Mouse (Mus musculus): ENCODE results near the gene Rbm41. TPM values are rescaled to one million over a fixed set of nuclear protein-coding genes. Genes with fewer than 3 reads are reported as not detected.

Gene Rbm41
- polyA plus RNA-seq (2015; fragmentation: Nextera tagmentation; extraction: Ambion mirVana) = 5.0 TPM in 2 replicates

- 20% methylated on average over 25 of the region's 25 CpGs for WGBS
- Histone ChIP-seq H3K9ac (ENCODE audit: low read depth, low read length) (peak within 1 kb of the TSS; percentile 67), H3K27me3 (ENCODE audit: control insufficient read depth, insufficient read depth, low read depth, low read length) (no peaks in the 10 kb centered on the region)
Observed at GRCm38 (mm10) chrX:139997740-139998690, at the start of gene Rbm41. Gene Rbm41 (minus strand): TSS chrX:139998595.

DNA sequence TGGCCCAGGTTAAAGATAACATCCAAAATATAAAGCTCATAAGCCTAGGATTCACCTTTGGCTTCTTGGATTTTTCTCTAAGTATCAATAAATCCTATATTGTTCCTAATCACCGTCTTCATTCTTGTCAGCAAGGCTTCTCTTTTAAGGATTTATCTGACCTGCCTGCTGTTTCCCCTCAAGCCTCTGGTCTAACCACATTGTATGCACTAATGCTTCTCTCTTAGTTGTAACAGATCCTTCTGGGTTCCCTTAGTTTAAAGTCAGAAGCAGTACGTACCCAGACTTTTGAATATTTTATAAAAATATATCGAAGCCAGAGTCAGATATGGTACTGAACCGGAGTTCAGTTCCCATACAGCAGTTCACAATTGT lies 283 bp upstream of the Rbm41 start:
- Histone ChIP-seq H3K9ac (ENCODE audit: low read depth, low read length) (no peak overlapping the region; the same call in 1 of the 2 replicates), H3K9me3 (replicated peaks; ENCODE audit: control insufficient read depth, low read length, poor library complexity, severe bottlenecking) (no peaks in the 10 kb centered on the region), H3K27me3 (ENCODE audit: control insufficient read depth, insufficient read depth, low read depth, low read length) (no peaks in the 10 kb centered on the region), H3K4me1 (ENCODE audit: control insufficient read depth, insufficient read depth, low read length) (no peaks in the 10 kb centered on the region; the same call in 1 of the 2 replicates), H3K27ac (ENCODE audit: low read length) (no peak overlapping the region), H3K4me3 (ENCODE audit: low read depth, low read length) (peak overlapping the region; percentile 60; the same call in 1 of the 2 replicates), H3K36me3 (ENCODE audit: control insufficient read depth, insufficient read depth, low read length) (no peaks in the 10 kb centered on the region), H3K4me2 (ENCODE audit: low read length) (peak overlapping the region; percentile 20)
- ATAC-seq = peak; percentile 67
- WGBS = 83% methylated on average over 4 of the region's 4 CpGs

More at GRCm38 (mm10) chrX:139997740-139998690, at the start of gene Rbm41:
- ATAC-seq = peak; percentile 98
- Histone ChIP-seq H3K9me3 (replicated peaks; ENCODE audit: control insufficient read depth, low read length, poor library complexity, severe bottlenecking) (no peaks in the 10 kb centered on the region), H3K27ac (ENCODE audit: low read length) (peak within 1 kb of the TSS; percentile 54), H3K4me3 (ENCODE audit: low read depth, low read length) (peak within 1 kb of the TSS; percentile 60), H3K4me2 (ENCODE audit: low read length) (peak within 1 kb of the TSS; percentile 53), H3K4me1 (ENCODE audit: control insufficient read depth, insufficient read depth, low read length) (no peaks in the 10 kb centered on the region; the same call in 1 of the 2 replicates), H3K36me3 (ENCODE audit: control insufficient read depth, insufficient read depth, low read length) (no peaks in the 10 kb centered on the region)

- H3K4me2 ChIP-seq (ENCODE audit: low read length) = no peak overlapping the region
- no peak overlapping the region for H3K9ac ChIP-seq (ENCODE audit: low read depth, low read length)
- H3K36me3 ChIP-seq (ENCODE audit: control insufficient read depth, insufficient read depth, low read length) = no peaks in the 10 kb centered on the region
- no peaks in the 10 kb centered on the region for H3K9me3 ChIP-seq (replicated peaks; ENCODE audit: control insufficient read depth, low read length, poor library complexity, severe bottlenecking)
- no peaks in the 10 kb centered on the region for H3K4me1 ChIP-seq (ENCODE audit: control insufficient read depth, insufficient read depth, low read length)
- no peak overlapping the region for H3K27ac ChIP-seq (ENCODE audit: low read length)
- H3K27me3 ChIP-seq (ENCODE audit: control insufficient read depth, insufficient read depth, low read depth, low read length) = no peaks in the 10 kb centered on the region; the same call in 1 of the 2 replicates
- ATAC-seq = no peak
- H3K4me3 ChIP-seq (ENCODE audit: low read depth, low read length) = no peak overlapping the region
- WGBS = 86% methylated on average over 5 of the region's 5 CpGs
Observed at GRCm38 (mm10) chrX:139982115-139982514, 16.3 kb downstream of the Rbm41 start.

DNA sequence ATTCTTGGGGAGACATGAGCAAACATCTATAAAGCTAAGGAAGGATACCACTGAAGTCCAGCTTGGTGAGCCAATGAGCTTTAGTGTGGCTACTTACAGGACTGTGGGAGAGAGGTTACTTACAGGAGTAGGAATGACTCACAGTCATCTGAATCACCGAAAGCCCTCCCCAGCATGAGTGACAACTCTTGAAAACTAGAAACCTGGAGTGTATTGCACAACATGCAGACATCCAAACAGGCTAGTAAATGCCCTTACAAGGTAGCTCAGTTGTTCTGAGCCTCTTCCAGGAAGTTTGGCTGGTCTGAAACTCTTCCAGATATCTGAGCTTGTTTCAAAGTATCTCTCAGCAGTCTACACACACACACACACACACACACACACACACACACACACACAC lies 64.9 kb downstream of the Rbm41 start:
- H3K9ac ChIP-seq (ENCODE audit: low read depth, low read length) = no peak overlapping the region
- H3K4me2 ChIP-seq (ENCODE audit: low read length) = no peak overlapping the region
- H3K4me1 ChIP-seq (ENCODE audit: control insufficient read depth, insufficient read depth, low read length) = no peaks in the 10 kb centered on the region
- ATAC-seq = no peak
- H3K27ac ChIP-seq (ENCODE audit: low read length) = no peak overlapping the region
- WGBS = 90% methylated on average over 1 of the region's 1 CpGs
- H3K4me3 ChIP-seq (ENCODE audit: low read depth, low read length) = no peak overlapping the region
- H3K27me3 ChIP-seq (ENCODE audit: control insufficient read depth, insufficient read depth, low read depth, low read length) = no peaks in the 10 kb centered on the region; the same call in 1 of the 2 replicates
- H3K9me3 ChIP-seq (replicated peaks; ENCODE audit: control insufficient read depth, low read length, poor library complexity, severe bottlenecking) = no peaks in the 10 kb centered on the region
- H3K36me3 ChIP-seq (ENCODE audit: control insufficient read depth, insufficient read depth, low read length) = no peaks in the 10 kb centered on the region

- no peak overlapping the region for H3K27ac ChIP-seq (ENCODE audit: low read length)
- ATAC-seq = no peak; the same call in 1 of the 2 replicates
- no peaks in the 10 kb centered on the region for H3K4me1 ChIP-seq (ENCODE audit: control insufficient read depth, insufficient read depth, low read length)
- no peak overlapping the region for H3K9ac ChIP-seq (ENCODE audit: low read depth, low read length)
- 59% methylated on average over 3 of the region's 3 CpGs for WGBS
- H3K9me3 ChIP-seq (replicated peaks; ENCODE audit: control insufficient read depth, low read length, poor library complexity, severe bottlenecking) = no peaks in the 10 kb centered on the region
- no peak overlapping the region for H3K4me3 ChIP-seq (ENCODE audit: low read depth, low read length)
- no peak overlapping the region for H3K4me2 ChIP-seq (ENCODE audit: low read length)
- no peaks in the 10 kb centered on the region for H3K36me3 ChIP-seq (ENCODE audit: control insufficient read depth, insufficient read depth, low read length)
- H3K27me3 ChIP-seq (ENCODE audit: control insufficient read depth, insufficient read depth, low read depth, low read length) = no peaks in the 10 kb centered on the region; the same call in 1 of the 2 replicates
Observed at GRCm38 (mm10) chrX:139932472-139932871, 65.9 kb downstream of the Rbm41 start.

DNA sequence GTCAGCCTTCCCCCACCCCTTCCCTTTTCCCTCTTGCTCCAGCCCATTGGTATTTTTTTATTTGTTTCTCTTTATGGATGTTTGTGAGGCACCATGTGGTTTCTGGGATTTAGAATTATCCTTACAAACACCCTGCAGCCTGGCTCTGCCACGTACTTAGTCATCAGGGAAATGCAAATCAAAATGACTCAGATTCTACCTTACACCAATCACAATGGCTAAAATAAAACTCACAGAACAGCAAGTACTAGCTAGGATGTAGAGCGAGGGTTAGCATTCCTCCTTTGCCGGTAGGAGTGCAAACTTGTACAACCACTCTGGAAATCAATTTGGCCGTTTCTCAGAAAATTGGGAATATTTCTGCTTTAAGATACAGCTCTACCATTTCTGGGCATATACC lies 77.8 kb downstream of the Rbm41 start:
- Histone ChIP-seq H3K9me3 (replicated peaks; ENCODE audit: control insufficient read depth, low read length, poor library complexity, severe bottlenecking) (no peaks in the 10 kb centered on the region), H3K27ac (ENCODE audit: low read length) (no peak overlapping the region), H3K4me1 (ENCODE audit: control insufficient read depth, insufficient read depth, low read length) (no peaks in the 10 kb centered on the region), H3K4me3 (ENCODE audit: low read depth, low read length) (no peak overlapping the region), H3K36me3 (ENCODE audit: control insufficient read depth, insufficient read depth, low read length) (no peaks in the 10 kb centered on the region), H3K9ac (ENCODE audit: low read depth, low read length) (no peak overlapping the region), H3K27me3 (ENCODE audit: control insufficient read depth, insufficient read depth, low read depth, low read length) (no peaks in the 10 kb centered on the region), H3K4me2 (ENCODE audit: low read length) (no peak overlapping the region)
- 82% methylated on average over 4 of the region's 4 CpGs for WGBS
- ATAC-seq = no peak

DNA sequence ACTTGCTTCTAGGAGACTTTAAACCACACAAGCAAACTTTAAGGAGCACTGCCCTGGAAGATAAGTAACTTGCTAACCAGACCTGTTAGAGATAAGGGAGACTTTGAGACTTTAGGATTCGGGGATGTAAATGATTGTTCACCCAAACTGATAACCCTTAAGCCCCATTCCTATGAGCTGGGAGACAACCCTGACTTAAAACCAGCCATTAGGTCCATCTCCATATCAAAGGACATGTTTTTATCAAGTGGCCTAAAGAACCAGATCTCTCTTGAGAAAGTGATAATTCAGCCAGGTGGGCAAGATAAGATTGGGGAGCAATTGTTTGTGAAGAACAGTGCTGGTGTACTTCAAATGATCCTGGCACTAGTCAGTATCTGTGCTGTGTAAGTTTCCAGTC lies 107.0 kb downstream of the Rbm41 start:
- no peak overlapping the region for H3K27ac ChIP-seq (ENCODE audit: low read length)
- H3K4me3 ChIP-seq (ENCODE audit: low read depth, low read length) = no peak overlapping the region
- ATAC-seq = no peak
- no peak overlapping the region for H3K9ac ChIP-seq (ENCODE audit: low read depth, low read length)
- H3K4me2 ChIP-seq (ENCODE audit: low read length) = no peak overlapping the region
- no peaks in the 10 kb centered on the region; the same call in 1 of the 2 replicates for H3K27me3 ChIP-seq (ENCODE audit: control insufficient read depth, insufficient read depth, low read depth, low read length)
- no peaks in the 10 kb centered on the region for H3K36me3 ChIP-seq (ENCODE audit: control insufficient read depth, insufficient read depth, low read length)
- H3K9me3 ChIP-seq (replicated peaks; ENCODE audit: control insufficient read depth, low read length, poor library complexity, severe bottlenecking) = no peaks in the 10 kb centered on the region
- WGBS = 81% methylated on average over 1 of the region's 1 CpGs
- no peaks in the 10 kb centered on the region for H3K4me1 ChIP-seq (ENCODE audit: control insufficient read depth, insufficient read depth, low read length)

GRCm38 (mm10) chrX:139883221-139883620 lies 115.2 kb downstream of the Rbm41 start:
- Histone ChIP-seq H3K9ac (ENCODE audit: low read depth, low read length) (no peak overlapping the region), H3K36me3 (ENCODE audit: control insufficient read depth, insufficient read depth, low read length) (no peaks in the 10 kb centered on the region), H3K4me1 (ENCODE audit: control insufficient read depth, insufficient read depth, low read length) (no peaks in the 10 kb centered on the region), H3K4me3 (ENCODE audit: low read depth, low read length) (no peak overlapping the region), H3K9me3 (replicated peaks; ENCODE audit: control insufficient read depth, low read length, poor library complexity, severe bottlenecking) (no peaks in the 10 kb centered on the region), H3K27ac (ENCODE audit: low read length) (no peak overlapping the region), H3K4me2 (ENCODE audit: low read length) (no peak overlapping the region), H3K27me3 (ENCODE audit: control insufficient read depth, insufficient read depth, low read depth, low read length) (no peaks in the 10 kb centered on the region)
- ATAC-seq = no peak

DNA sequence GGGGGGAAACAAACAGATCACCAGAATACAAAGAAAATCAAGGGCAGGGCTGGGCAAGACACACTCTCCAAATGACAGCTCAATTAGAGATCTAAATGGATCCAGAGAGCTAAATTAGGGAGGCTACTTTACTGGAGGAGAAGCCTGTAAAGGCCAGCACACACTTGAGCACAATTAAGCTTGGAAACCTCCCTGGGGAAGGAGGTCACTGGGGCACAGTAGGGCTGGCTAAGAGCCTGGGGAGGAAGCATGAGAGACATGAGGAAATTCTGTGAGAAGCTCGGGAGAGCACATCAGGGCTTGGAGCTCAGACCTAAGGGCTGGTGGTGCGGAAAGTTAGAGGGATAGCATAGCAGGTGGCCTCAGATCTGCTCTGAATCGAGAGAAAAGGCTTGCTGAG lies 120.5 kb downstream of the Rbm41 start:
- H3K4me1 ChIP-seq (ENCODE audit: control insufficient read depth, insufficient read depth, low read length) = no peaks in the 10 kb centered on the region
- no peak overlapping the region for H3K4me3 ChIP-seq (ENCODE audit: low read depth, low read length)
- no peak overlapping the region for H3K9ac ChIP-seq (ENCODE audit: low read depth, low read length)
- H3K4me2 ChIP-seq (ENCODE audit: low read length) = no peak overlapping the region
- H3K36me3 ChIP-seq (ENCODE audit: control insufficient read depth, insufficient read depth, low read length) = no peaks in the 10 kb centered on the region
- no peaks in the 10 kb centered on the region for H3K27me3 ChIP-seq (ENCODE audit: control insufficient read depth, insufficient read depth, low read depth, low read length)
- 25% methylated on average over 3 of the region's 3 CpGs for WGBS
- no peak overlapping the region for H3K27ac ChIP-seq (ENCODE audit: low read length)
- no peak for ATAC-seq
- no peaks in the 10 kb centered on the region for H3K9me3 ChIP-seq (replicated peaks; ENCODE audit: control insufficient read depth, low read length, poor library complexity, severe bottlenecking)

All from midbrain, embryonic 16.5 days (tissue).